14 mouse cellular contexts compared by ENCODE assay signal in the genomic region with DNA sequence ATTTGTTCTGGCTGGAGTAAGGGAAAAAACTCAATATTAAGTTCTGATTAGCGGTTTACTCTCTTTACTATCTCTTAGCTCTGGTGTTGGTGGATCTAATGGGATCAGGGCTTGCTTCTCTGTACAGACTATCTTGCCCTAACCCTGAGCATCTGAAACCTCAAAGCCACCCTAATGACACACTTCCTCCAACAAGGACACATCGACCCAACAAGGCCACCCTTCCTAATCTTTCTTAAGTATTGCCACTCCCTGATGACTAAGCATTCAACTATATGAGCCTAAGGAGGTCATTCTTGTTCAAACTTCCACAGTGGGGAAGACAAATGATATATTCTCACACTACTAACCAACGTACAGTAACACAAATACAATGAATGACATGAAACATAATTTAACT.
"Had no signal": no experiment of that assay in that cellular context is flagged by ENCODE, and none has a peak within 500 bp of the region (broad histone marks: within the 10 kb centered on the region; RNA-seq: fewer than 3 reads in every experiment).

No protein-coding gene starts in this region.

- H3K4me3 ChIP-seq: layer of hippocampus, adult 2 months; limb, embryonic 13.5 days; megakaryocyte, embryonic 14.5 days; neural tube, embryonic 15.5 days had no signal

- H3K4me1 ChIP-seq: neural tube, embryonic 15.5 days had no signal

- H3K27ac ChIP-seq: layer of hippocampus, adult 2 months; limb, embryonic 13.5 days; neural tube, embryonic 15.5 days had no signal

- H3K9me3 ChIP-seq: limb, embryonic 13.5 days; neural tube, embryonic 15.5 days had no signal

- H3K9ac ChIP-seq: limb, embryonic 13.5 days; lung, embryonic 14.5 days; neural tube, embryonic 15.5 days had no signal

- H3K27me3 ChIP-seq: limb, embryonic 13.5 days; megakaryocyte, embryonic 14.5 days; neural tube, embryonic 15.5 days had no signal

- H3K4me2 ChIP-seq: limb, embryonic 13.5 days; liver, embryonic 11.5 days; lung, embryonic 14.5 days; midbrain, embryonic 11.5 days; neural tube, embryonic 15.5 days had no signal

- DNase-seq: kidney, postnatal 10 days; kidney, postnatal 4 days; left cerebral cortex, postnatal 4 days; lung, embryonic 14.5 days; lung, postnatal 10 days; lung, postnatal 4 days; thymus, adult 18-20 months; thymus, postnatal 25 days had no signal
